Mouse (Mus musculus): ENCODE results near the gene Pik3r5. TPM values are rescaled to one million over a fixed set of nuclear protein-coding genes. Genes with fewer than 3 reads are reported as not detected.

Gene Pik3r5
- polyA plus RNA-seq, 1 experiment from 2014 or later, result 1.3 TPM

GRCm38 (mm10) chr11:68436376-68436775, 4.5 kb downstream of the Pik3r5 start:
- no peak overlapping the region for H3K4me2 ChIP-seq (replicated peaks)
- no peaks in the 10 kb centered on the region for H3K9me3 ChIP-seq
- no peak overlapping the region for H3K4me3 ChIP-seq
- no peak for ATAC-seq (ENCODE audit: low FRiP score, low read depth)
- peaks cover 7% of the 10 kb centered on the region for H3K27me3 ChIP-seq (replicated peaks)
- 82% methylated on average over 5 of the region's 5 CpGs for WGBS
- H3K4me1 ChIP-seq, result peaks cover 8% of the 10 kb centered on the region
- no peak overlapping the region for H3K27ac ChIP-seq
- H3K36me3 ChIP-seq, result no peaks in the 10 kb centered on the region
- H3K9ac ChIP-seq, result no peak overlapping the region

- H3K4me2 ChIP-seq (replicated peaks), result no peak overlapping the region
- no peak overlapping the region for H3K4me3 ChIP-seq
- no peaks in the 10 kb centered on the region for H3K4me1 ChIP-seq
- H3K9ac ChIP-seq, result no peak overlapping the region
- no peak overlapping the region for H3K27ac ChIP-seq
- no peak for ATAC-seq (ENCODE audit: low FRiP score, low read depth)
- H3K27me3 ChIP-seq (replicated peaks), result no peaks in the 10 kb centered on the region
- H3K9me3 ChIP-seq, result no peaks in the 10 kb centered on the region
- no peaks in the 10 kb centered on the region for H3K36me3 ChIP-seq
- 81% methylated on average over 9 of the region's 9 CpGs for WGBS
These were observed 8.2 kb downstream of the Pik3r5 start for GRCm38 (mm10) chr11:68440100-68440499.

DNA sequence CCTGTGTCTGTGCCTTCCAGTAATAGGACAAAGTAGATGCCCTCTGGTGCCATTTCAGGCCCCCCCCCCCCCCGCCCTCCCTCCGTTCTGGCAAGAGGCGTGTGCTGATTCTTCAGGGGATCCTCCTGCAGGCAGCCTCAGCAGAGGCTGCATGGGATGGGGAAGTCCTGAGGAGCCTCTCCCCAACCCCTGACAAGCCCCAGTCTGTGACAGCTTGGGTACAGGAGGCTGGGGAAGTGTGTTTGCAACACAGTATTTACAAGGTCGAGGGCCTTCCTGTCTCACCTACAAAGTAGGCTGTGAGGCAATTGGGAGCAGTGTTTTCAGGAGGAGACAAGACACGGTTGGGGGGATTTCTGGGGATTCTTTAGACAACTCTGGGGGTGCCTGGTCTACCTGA, 9.0 kb downstream of the Pik3r5 start:
- Histone ChIP-seq H3K27ac (no peak overlapping the region), H3K9ac (no peak overlapping the region), H3K4me2 (replicated peaks) (no peak overlapping the region), H3K4me3 (no peak overlapping the region), H3K27me3 (replicated peaks) (no peaks in the 10 kb centered on the region), H3K36me3 (no peaks in the 10 kb centered on the region), H3K9me3 (no peaks in the 10 kb centered on the region), H3K4me1 (no peaks in the 10 kb centered on the region)
- 76% methylated on average over 5 of the region's 5 CpGs for WGBS
- ATAC-seq (ENCODE audit: low FRiP score, low read depth), result no peak

DNA sequence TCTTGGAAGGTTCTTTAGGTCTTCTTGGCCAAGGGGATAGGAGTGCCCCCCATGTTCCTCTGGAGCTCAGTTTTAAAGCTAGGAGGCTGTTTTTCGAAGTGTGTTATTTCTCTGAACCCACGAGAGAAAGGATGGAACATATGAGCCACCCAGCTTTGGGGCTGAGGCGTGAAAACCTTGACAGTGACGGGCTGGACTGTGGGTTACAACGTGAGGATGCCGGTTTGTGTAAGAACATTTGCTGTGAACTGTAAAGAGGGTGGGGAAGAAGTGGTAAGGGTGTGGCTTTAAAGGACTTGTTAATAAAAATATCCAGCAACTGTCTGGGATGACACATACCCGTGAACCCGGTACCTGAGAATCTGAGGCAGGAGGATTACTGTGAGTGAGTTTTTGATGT, 10.4 kb downstream of the Pik3r5 start:
- no peaks in the 10 kb centered on the region for H3K36me3 ChIP-seq
- H3K9me3 ChIP-seq, result no peaks in the 10 kb centered on the region
- no peak overlapping the region for H3K9ac ChIP-seq
- H3K27me3 ChIP-seq (replicated peaks), result no peaks in the 10 kb centered on the region
- WGBS, result 88% methylated on average over 8 of the region's 8 CpGs
- H3K4me3 ChIP-seq, result no peak overlapping the region
- ATAC-seq (ENCODE audit: low FRiP score, low read depth), result no peak
- no peaks in the 10 kb centered on the region for H3K4me1 ChIP-seq
- no peak overlapping the region for H3K27ac ChIP-seq
- no peak overlapping the region for H3K4me2 ChIP-seq (replicated peaks)

DNA sequence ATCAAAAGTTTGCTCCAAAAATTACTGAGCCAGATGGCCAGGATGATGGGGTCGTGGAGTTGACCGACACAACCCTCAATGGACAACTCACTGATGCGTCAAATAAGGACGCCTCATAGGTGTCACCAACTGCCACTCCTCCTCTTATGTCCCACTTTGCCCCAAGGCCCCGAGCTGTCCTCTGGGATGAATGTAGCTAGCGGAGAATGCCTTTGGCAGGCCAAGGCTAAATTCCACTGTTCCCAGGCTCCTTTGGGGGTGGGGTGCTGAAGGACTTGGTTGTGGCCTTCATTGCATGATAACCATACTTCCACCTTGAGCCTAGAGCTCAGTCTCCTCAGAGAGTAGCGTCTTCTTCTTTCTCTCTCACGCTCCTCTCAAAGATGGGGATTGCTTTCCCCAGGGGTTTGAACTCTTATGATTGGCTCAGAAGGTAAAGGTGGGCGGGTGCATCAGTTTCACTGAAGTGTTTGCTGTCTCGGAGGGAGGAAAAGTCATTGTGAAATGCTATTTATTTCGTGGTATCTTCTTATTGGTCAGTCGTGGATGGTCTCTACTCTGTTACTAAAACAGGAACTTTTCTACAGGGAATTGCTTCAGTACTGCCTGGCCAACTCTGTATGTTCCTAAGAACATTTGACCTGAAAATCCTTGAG, 11.2 kb downstream of the Pik3r5 start:
- WGBS, result 83% methylated on average over 12 of the region's 12 CpGs
- no peaks in the 10 kb centered on the region for H3K27me3 ChIP-seq (replicated peaks)
- H3K4me3 ChIP-seq, result no peak overlapping the region
- no peak overlapping the region for H3K4me2 ChIP-seq (replicated peaks)
- no peak for ATAC-seq (ENCODE audit: low FRiP score, low read depth)
- no peaks in the 10 kb centered on the region for H3K4me1 ChIP-seq
- H3K27ac ChIP-seq, result no peak overlapping the region
- H3K9me3 ChIP-seq, result no peaks in the 10 kb centered on the region
- H3K9ac ChIP-seq, result no peak overlapping the region
- H3K36me3 ChIP-seq, result no peaks in the 10 kb centered on the region

GRCm38 (mm10) chr11:68445901-68446300, 14.0 kb downstream of the Pik3r5 start:
- Histone ChIP-seq H3K27me3 (replicated peaks) (no peaks in the 10 kb centered on the region), H3K4me2 (replicated peaks) (no peak overlapping the region), H3K9ac (no peak overlapping the region), H3K9me3 (no peaks in the 10 kb centered on the region), H3K4me1 (peaks cover 6% of the 10 kb centered on the region; the same call in 1 of the 2 replicates), H3K36me3 (no peaks in the 10 kb centered on the region), H3K4me3 (no peak overlapping the region), H3K27ac (no peak overlapping the region)
- no peak for ATAC-seq (ENCODE audit: low FRiP score, low read depth)
- WGBS, result 91% methylated on average over 4 of the region's 4 CpGs

DNA sequence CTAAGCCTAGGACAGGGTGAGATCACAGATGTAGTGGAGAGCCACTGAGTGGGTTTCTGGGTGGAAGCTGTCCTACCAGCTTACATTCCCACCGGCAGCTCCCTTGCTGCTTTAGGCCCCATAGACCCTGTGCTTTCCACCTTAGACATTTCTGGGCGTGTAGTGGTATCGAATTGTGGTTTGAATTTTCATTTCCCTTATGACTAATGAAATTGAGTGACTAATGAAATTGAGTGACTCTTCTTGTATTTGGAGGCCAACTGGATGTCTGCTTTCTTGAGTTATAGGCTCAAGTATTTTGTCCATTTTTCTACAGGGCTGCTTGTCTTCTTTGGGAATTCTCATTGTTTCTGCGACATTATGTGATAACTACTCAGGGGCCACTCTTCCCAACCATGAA, 14.6 kb downstream of the Pik3r5 start:
- ATAC-seq (ENCODE audit: low FRiP score, low read depth), result no peak
- no peaks in the 10 kb centered on the region for H3K9me3 ChIP-seq
- 90% methylated on average over 4 of the region's 4 CpGs for WGBS
- no peaks in the 10 kb centered on the region for H3K36me3 ChIP-seq
- no peak overlapping the region for H3K4me3 ChIP-seq
- no peak overlapping the region for H3K27ac ChIP-seq
- H3K9ac ChIP-seq, result no peak overlapping the region
- H3K4me1 ChIP-seq, result peaks cover 11% of the 10 kb centered on the region; the same call in 1 of the 2 replicates
- no peak overlapping the region for H3K4me2 ChIP-seq (replicated peaks)
- H3K27me3 ChIP-seq (replicated peaks), result no peaks in the 10 kb centered on the region

DNA sequence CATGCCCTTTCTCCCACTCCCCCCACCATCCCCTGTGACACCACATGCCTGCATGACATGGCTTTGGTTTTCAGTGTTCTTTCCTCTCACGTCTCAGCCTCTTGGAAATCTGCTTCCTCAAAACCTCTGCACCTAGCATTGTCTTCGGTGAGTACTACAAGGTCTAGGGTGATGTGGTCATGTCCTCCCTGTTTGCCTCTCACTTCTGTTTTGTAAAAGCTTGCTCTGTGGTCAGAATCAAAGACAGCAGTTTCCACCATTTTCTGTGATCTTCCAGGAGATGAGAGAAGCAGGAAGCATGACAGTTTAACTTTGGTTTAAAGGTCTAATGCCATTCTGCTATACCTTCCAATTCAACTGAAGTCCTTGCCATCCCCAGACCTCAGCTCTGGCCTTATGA, 15.3 kb downstream of the Pik3r5 start:
- no peaks in the 10 kb centered on the region for H3K27me3 ChIP-seq (replicated peaks)
- H3K4me2 ChIP-seq (replicated peaks), result no peak overlapping the region
- no peak overlapping the region for H3K27ac ChIP-seq
- H3K9ac ChIP-seq, result no peak overlapping the region
- WGBS, result 92% methylated on average over 2 of the region's 2 CpGs
- H3K9me3 ChIP-seq, result no peaks in the 10 kb centered on the region
- ATAC-seq (ENCODE audit: low FRiP score, low read depth), result no peak
- no peaks in the 10 kb centered on the region for H3K36me3 ChIP-seq
- peaks cover 11% of the 10 kb centered on the region; the same call in 1 of the 2 replicates for H3K4me1 ChIP-seq
- no peak overlapping the region for H3K4me3 ChIP-seq

GRCm38 (mm10) chr11:68448356-68448755, 16.4 kb downstream of the Pik3r5 start:
- no peaks in the 10 kb centered on the region for H3K9me3 ChIP-seq
- no peak overlapping the region for H3K9ac ChIP-seq
- H3K36me3 ChIP-seq, result no peaks in the 10 kb centered on the region
- H3K27ac ChIP-seq, result no peak overlapping the region
- no peaks in the 10 kb centered on the region for H3K27me3 ChIP-seq (replicated peaks)
- H3K4me1 ChIP-seq, result peaks cover 11% of the 10 kb centered on the region; the same call in 1 of the 2 replicates
- no peak for ATAC-seq (ENCODE audit: low FRiP score, low read depth)
- H3K4me2 ChIP-seq (replicated peaks), result no peak overlapping the region
- no peak overlapping the region for H3K4me3 ChIP-seq
- 90% methylated on average over 7 of the region's 7 CpGs for WGBS

DNA sequence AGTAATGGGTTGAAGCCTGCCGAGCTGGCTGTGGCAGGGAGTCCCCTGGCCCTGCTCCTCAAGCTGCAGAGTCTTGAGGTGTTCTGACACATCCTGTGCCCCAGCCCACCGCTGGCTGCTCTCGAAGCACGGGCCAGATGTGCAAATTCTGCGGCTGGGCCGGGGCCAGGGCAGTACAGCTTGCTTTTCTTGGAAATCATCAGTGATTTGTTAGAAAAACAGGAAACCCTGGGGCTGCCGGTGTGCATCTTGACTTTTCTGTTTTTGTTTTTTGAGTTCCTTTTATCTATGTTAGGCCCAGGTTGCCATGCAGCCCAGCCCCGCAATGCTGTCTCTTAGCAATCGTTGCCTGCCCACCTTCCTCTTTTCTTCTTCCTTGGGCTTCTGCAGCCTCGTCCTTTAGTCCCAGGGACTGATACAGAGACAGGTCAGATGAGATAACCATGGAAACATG, 19.4 kb downstream of the Pik3r5 start:
- Histone ChIP-seq H3K4me2 (replicated peaks) (no peak overlapping the region), H3K27ac (no peak overlapping the region), H3K27me3 (replicated peaks) (no peaks in the 10 kb centered on the region), H3K4me3 (no peak overlapping the region), H3K9me3 (no peaks in the 10 kb centered on the region), H3K9ac (no peak overlapping the region), H3K36me3 (no peaks in the 10 kb centered on the region), H3K4me1 (peaks cover 11% of the 10 kb centered on the region; the same call in 1 of the 2 replicates)
- WGBS, result 68% methylated on average over 10 of the region's 10 CpGs
- no peak for ATAC-seq (ENCODE audit: low FRiP score, low read depth)

- H3K36me3 ChIP-seq, result no peaks in the 10 kb centered on the region
- no peak overlapping the region for H3K4me3 ChIP-seq
- H3K27me3 ChIP-seq (replicated peaks), result no peaks in the 10 kb centered on the region
- H3K9me3 ChIP-seq, result no peaks in the 10 kb centered on the region
- 73% methylated on average over 5 of the region's 5 CpGs for WGBS
- no peak for ATAC-seq (ENCODE audit: low FRiP score, low read depth)
- H3K4me1 ChIP-seq, result peaks cover 11% of the 10 kb centered on the region; the same call in 1 of the 2 replicates
- no peak overlapping the region for H3K9ac ChIP-seq
- H3K4me2 ChIP-seq (replicated peaks), result no peak overlapping the region
- H3K27ac ChIP-seq, result no peak overlapping the region
These were observed 20.0 kb downstream of the Pik3r5 start for GRCm38 (mm10) chr11:68451747-68452405.

DNA sequence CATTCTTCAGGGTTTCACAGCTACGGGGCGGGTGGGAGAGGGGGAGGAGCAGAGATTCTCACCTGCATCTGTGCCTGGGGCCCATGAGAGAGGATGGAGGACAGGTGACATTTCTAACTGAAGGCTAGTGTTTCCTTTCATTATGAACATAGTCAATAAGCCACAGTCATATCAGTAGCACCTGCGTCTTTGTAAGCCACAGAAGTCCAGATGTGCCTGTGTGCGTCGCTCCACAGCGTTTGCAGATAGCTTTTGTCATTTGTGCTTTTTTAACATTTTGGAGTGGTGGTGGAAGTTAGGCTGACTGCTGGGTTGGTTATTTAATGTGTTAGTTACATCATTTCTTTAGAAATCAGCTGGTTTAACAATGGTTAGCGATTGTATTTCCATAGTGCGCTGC, 20.8 kb downstream of the Pik3r5 start:
- Histone ChIP-seq H3K9ac (no peak overlapping the region), H3K36me3 (no peaks in the 10 kb centered on the region), H3K27me3 (replicated peaks) (no peaks in the 10 kb centered on the region), H3K4me3 (no peak overlapping the region), H3K4me1 (peaks cover 11% of the 10 kb centered on the region; the same call in 1 of the 2 replicates), H3K9me3 (no peaks in the 10 kb centered on the region), H3K4me2 (replicated peaks) (no peak overlapping the region), H3K27ac (no peak overlapping the region)
- WGBS, result 90% methylated on average over 8 of the region's 8 CpGs
- no peak for ATAC-seq (ENCODE audit: low FRiP score, low read depth)

- H3K9ac ChIP-seq, result no peak overlapping the region
- no peaks in the 10 kb centered on the region for H3K9me3 ChIP-seq
- no peak overlapping the region for H3K4me2 ChIP-seq (replicated peaks)
- WGBS, result 77% methylated on average over 6 of the region's 6 CpGs
- H3K4me1 ChIP-seq, result peaks cover 11% of the 10 kb centered on the region; the same call in 1 of the 2 replicates
- no peak overlapping the region for H3K4me3 ChIP-seq
- H3K27me3 ChIP-seq (replicated peaks), result no peaks in the 10 kb centered on the region
- H3K36me3 ChIP-seq, result no peaks in the 10 kb centered on the region
- ATAC-seq (ENCODE audit: low FRiP score, low read depth), result no peak
- no peak overlapping the region for H3K27ac ChIP-seq
These were observed 21.4 kb downstream of the Pik3r5 start for GRCm38 (mm10) chr11:68453301-68453700.
